Mouse (Mus musculus) midbrain, embryonic 10.5 days (tissue): ENCODE measurements around the gene Col1a2. TPM values are rescaled to one million over a fixed set of nuclear protein-coding genes. Genes with fewer than 3 reads are reported as not detected.

ENCODE experiments used
- DNase-seq: peaks from one replicate; pipeline ENCODE4 v3.0.0-alpha.2; 2017; ENCODE audit warnings: low spot score
- H3K27ac ChIP-seq: fragments of 300-500 bp; sonication (generic); replicated peaks from 2 replicates; pipeline ENCODE4 v1.5.1; 2016; ENCODE audit warnings: mild to moderate bottlenecking
- H3K27me3 ChIP-seq: fragments of 300-500 bp; sonication (generic); 2 replicates; pipeline ENCODE4 v1.6.1; 2016; ENCODE audit warnings: low read depth, mild to moderate bottlenecking; ENCODE audit not compliant: poor library complexity, severe bottlenecking
- H3K36me3 ChIP-seq: fragments of 300-500 bp; sonication (generic); 2 replicates; pipeline ENCODE4 v1.6.1; 2016; ENCODE audit warnings: mild to moderate bottlenecking, moderate library complexity
- H3K4me1 ChIP-seq: fragments of 300-500 bp; sonication (generic); 2 replicates; pipeline ENCODE4 v1.6.1; 2016
- H3K4me3 ChIP-seq: fragments of 300-500 bp; sonication (generic); 2 replicates; pipeline ENCODE4 v1.5.1; 2016; ENCODE audit warnings: mild to moderate bottlenecking, moderate library complexity
- H3K9me3 ChIP-seq: fragments of 300-500 bp; sonication (generic); replicated peaks from 2 replicates; pipeline ENCODE4 v1.6.1; 2016; ENCODE audit warnings: mild to moderate bottlenecking
- WGBS: fragments of 180-500 bp; shearing (Covaris S2); methylation state at CpG from one replicate; pipeline ENCODE4 v1.1.7; 2016; 5-methylcytosine and 5-hydroxymethylcytosine counted together
- polyA plus RNA-seq: library from polyadenylated mRNA; unstranded; fragments of >200 nt; fragmentation: Nextera tagmentation; extraction: Ambion mirVana; gene quantifications from 2 replicates; pipeline ENCODE4 v1.2.1, GENCODE M21; 2016

Gene Col1a2
- polyA plus RNA-seq, 1 experiment from 2014 or later, result 84.9 TPM

- Histone ChIP-seq H3K9me3 (no peaks in the 10 kb centered on the region), H3K4me1 (peaks cover 12% of the 10 kb centered on the region), H3K36me3 (no peaks in the 10 kb centered on the region), H3K27me3 (no peaks in the 10 kb centered on the region), H3K4me3 (no peak overlapping the region), H3K27ac (no peak overlapping the region)
- DNase-seq, result no peak
- WGBS, result 89% methylated on average over 5 of the region's 5 CpGs
Measured at GRCm38 (mm10) chr6:4563477-4563876, 58.9 kb downstream of the Col1a2 start.

- 74% methylated on average over 4 of the region's 4 CpGs for WGBS
- Histone ChIP-seq H3K27ac (no peak overlapping the region), H3K36me3 (no peaks in the 10 kb centered on the region), H3K9me3 (no peaks in the 10 kb centered on the region), H3K4me3 (no peak overlapping the region), H3K27me3 (no peaks in the 10 kb centered on the region), H3K4me1 (no peaks in the 10 kb centered on the region)
- DNase-seq, result no peak
Measured at GRCm38 (mm10) chr6:4570412-4570811, 65.8 kb downstream of the Col1a2 start.

DNA sequence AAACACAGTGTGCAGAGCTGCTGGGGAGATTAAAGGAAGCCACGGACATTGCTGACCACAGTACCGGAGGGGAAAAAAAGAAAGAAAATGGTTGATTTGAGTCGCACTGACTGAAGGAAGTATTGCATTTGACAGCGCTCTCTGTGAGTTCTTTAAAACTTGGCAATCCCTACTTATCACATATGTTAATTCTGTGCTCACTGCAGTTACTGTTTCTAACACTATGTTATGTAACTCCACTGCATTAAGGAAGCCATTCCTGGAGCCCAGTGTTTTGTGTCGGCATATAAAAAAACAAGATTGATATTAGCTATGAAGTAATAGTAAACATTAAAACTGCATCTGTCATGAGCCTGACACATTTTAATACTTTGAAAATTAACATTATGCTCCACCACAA is 73.1 kb downstream of the Col1a2 start:
- Histone ChIP-seq H3K27ac (no peak overlapping the region), H3K36me3 (no peaks in the 10 kb centered on the region), H3K27me3 (no peaks in the 10 kb centered on the region; the same call in 1 of the 2 replicates), H3K4me3 (no peak overlapping the region), H3K9me3 (no peaks in the 10 kb centered on the region), H3K4me1 (peaks cover 13% of the 10 kb centered on the region)
- WGBS, result 84% methylated on average over 5 of the region's 5 CpGs
- DNase-seq, result no peak

DNA sequence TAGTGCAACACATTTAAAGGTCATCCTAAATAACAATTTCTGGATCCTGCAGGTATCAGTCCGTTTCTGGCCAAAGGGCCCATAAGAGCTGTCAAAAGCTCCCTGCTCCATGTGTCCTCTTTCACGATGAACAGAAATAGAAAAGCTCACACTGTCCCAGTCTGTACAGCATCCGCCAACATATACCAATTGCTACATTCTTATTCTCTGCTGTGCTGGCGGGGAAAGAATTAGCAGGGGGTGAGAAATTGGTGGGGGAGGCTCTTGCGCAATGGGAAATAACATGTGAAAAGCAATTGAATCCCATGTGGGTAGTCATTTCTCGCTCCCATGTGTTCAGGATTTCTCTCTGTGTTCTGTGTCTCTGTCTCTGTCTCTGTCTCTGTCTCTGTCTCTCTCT is 73.7 kb downstream of the Col1a2 start:
- no peaks in the 10 kb centered on the region; the same call in 1 of the 2 replicates for H3K27me3 ChIP-seq
- H3K9me3 ChIP-seq, result no peaks in the 10 kb centered on the region
- 93% methylated on average over 6 of the region's 6 CpGs for WGBS
- no peaks in the 10 kb centered on the region for H3K36me3 ChIP-seq
- H3K4me3 ChIP-seq, result no peak overlapping the region
- H3K4me1 ChIP-seq, result peaks cover 19% of the 10 kb centered on the region
- DNase-seq, result no peak
- no peak overlapping the region for H3K27ac ChIP-seq

GRCm38 (mm10) chr6:4579620-4580019 is 75.0 kb downstream of the Col1a2 start:
- Histone ChIP-seq H3K27ac (no peak overlapping the region), H3K4me3 (no peak overlapping the region), H3K4me1 (peaks cover 24% of the 10 kb centered on the region), H3K27me3 (peaks cover 5% of the 10 kb centered on the region; the same call in 1 of the 2 replicates), H3K36me3 (no peaks in the 10 kb centered on the region), H3K9me3 (no peaks in the 10 kb centered on the region)
- DNase-seq, result no peak
- 77% methylated on average over 5 of the region's 5 CpGs for WGBS

DNA sequence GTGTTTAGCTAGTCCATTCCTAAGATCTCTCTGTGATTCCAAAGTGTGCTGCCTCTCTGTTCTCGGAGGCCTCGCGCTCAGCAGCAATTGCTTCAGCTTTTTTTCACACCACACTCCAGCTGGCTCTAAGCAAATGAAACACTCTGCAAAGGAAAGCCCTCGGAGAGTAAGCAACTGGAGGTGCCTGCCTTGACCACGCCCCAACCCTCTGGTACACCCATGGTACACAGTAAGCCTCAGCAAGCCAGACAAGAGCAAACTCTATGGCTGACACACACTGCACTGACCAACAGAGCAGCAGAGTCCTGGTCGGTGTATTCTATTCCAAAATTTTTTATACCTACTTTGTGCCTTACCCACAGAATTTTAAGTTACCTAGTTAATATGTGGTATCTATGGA is 78.9 kb downstream of the Col1a2 start:
- Histone ChIP-seq H3K4me3 (no peak overlapping the region), H3K9me3 (no peaks in the 10 kb centered on the region), H3K36me3 (no peaks in the 10 kb centered on the region), H3K27me3 (peaks cover 12% of the 10 kb centered on the region; the same call in 1 of the 2 replicates), H3K4me1 (peaks cover 18% of the 10 kb centered on the region), H3K27ac (0 out of 2 replicates have a peak overlapping the region, but pooled peaks have one; percentile 55)
- WGBS, result 42% methylated on average over 6 of the region's 6 CpGs
- no peak for DNase-seq

DNA sequence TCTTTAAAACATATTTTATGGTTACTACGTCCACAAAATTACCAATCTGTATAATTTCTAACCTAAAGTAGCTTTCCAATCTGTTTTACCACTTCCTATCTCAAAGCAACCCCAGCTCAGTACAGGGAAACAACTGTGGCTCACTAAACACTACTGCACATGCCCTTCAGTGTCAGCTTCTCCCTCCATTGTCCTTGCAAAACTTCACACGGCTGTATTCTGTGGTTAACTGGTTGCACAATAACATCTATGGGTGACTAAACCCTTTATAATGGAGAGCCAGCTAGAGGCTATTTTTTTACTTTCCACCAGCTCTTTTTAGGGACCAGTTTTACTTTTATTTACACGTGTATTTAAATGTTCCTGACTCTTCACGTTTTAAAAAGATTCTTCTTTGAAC is 83.3 kb downstream of the Col1a2 start:
- H3K4me1 ChIP-seq, result peaks cover 9% of the 10 kb centered on the region
- H3K9me3 ChIP-seq, result no peaks in the 10 kb centered on the region
- WGBS, result 78% methylated on average over 4 of the region's 4 CpGs
- no peaks in the 10 kb centered on the region for H3K36me3 ChIP-seq
- no peak for DNase-seq
- H3K27ac ChIP-seq, result no peak overlapping the region
- no peak overlapping the region for H3K4me3 ChIP-seq
- 0 out of 2 replicates have a peak, but pooled peaks cover 12% of the 10 kb centered on the region for H3K27me3 ChIP-seq

DNA sequence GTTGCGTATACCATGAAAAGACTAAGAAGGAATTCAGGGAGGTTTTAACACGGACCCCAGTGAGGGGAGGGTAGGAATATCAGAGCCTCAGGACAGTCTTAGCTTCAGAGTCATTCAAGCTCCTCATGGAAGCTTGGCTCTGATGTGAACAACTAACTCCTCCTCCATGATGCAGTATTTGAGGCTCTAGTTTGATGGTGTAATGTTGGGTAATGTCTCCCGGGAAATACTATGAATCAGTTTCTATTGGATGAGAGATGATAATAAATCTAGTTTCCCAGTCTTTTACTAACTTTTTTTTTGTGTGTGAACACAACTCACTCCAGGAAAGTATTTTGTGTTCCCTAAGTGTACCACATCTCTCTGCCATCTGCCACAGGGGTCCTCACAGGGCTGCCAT is 84.1 kb downstream of the Col1a2 start:
- WGBS, result 86% methylated on average over 3 of the region's 3 CpGs
- Histone ChIP-seq H3K4me1 (peaks cover 1% of the 10 kb centered on the region), H3K27ac (no peak overlapping the region), H3K4me3 (no peak overlapping the region), H3K36me3 (no peaks in the 10 kb centered on the region), H3K27me3 (0 out of 2 replicates have a peak, but pooled peaks cover 10% of the 10 kb centered on the region), H3K9me3 (no peaks in the 10 kb centered on the region)
- DNase-seq, result no peak

DNA sequence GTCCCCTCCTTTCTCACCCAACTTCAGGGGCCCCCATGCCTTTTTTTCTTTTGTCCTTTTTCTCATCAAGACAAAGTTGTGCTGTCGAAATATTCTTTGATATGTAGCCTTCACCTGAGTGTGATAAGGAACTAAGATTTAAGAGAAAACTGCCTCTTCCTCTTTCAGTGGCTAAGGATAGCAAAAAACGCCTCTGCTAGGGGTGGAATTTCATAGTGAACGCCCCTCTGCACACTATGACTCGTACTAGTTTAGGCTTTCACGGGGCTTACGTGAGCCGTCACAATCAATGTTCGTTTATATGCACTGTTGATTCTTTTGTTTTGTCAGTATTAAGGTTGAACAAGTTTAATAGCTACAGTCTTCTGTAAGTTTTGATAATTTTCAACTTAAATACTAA is 85.5 kb downstream of the Col1a2 start:
- WGBS, result 79% methylated on average over 8 of the region's 8 CpGs
- H3K27ac ChIP-seq, result no peak overlapping the region
- no peak for DNase-seq
- peaks cover 5% of the 10 kb centered on the region; the same call in 1 of the 2 replicates for H3K4me1 ChIP-seq
- no peak overlapping the region for H3K4me3 ChIP-seq
- H3K36me3 ChIP-seq, result no peaks in the 10 kb centered on the region
- 0 out of 2 replicates have a peak, but pooled peaks cover 7% of the 10 kb centered on the region for H3K27me3 ChIP-seq
- no peaks in the 10 kb centered on the region for H3K9me3 ChIP-seq

Other genes with a start within 250 kb of the Col1a2 start
- 32.0 and 32.2 TPM in 2 replicates for gene Casd1, start 96.0 kb downstream of the Col1a2 start, polyA plus RNA-seq
- gene Sgce, start 242.4 kb downstream of the Col1a2 start, polyA plus RNA-seq, result 65.2 and 67.6 TPM in 2 replicates
- gene Peg10, start 242.5 kb downstream of the Col1a2 start, polyA plus RNA-seq, result 8.7 and 8.8 TPM in 2 replicates